Mouse (Mus musculus) limb, embryonic 15.5 days (tissue): ENCODE measurements around the gene Stx18. TPM values are rescaled to one million over a fixed set of nuclear protein-coding genes. Genes with fewer than 3 reads are reported as not detected.

ENCODE experiments used
- ATAC-seq: fragments of 200-750 bp; cut with Nextera tagmentation; 2 replicates; pipeline ENCODE4 v1.8.0; 2017; ENCODE audit warnings: low read depth, moderate TSS enrichment; ENCODE audit not compliant: insufficient number of reproducible peaks, low FRiP score, low TSS enrichment
- H3K27ac ChIP-seq: fragments of 300-500 bp; sonication (generic); 2 replicates; pipeline ENCODE4 v1.5.1; 2015; ENCODE audit warnings: moderate library complexity, mild to moderate bottlenecking, inconsistent platforms
- H3K27me3 ChIP-seq: fragments of 300-500 bp; sonication (generic); 2 replicates; pipeline ENCODE4 v1.6.1; 2015; ENCODE audit warnings: inconsistent platforms
- H3K36me3 ChIP-seq: fragments of 300-500 bp; sonication (generic); 2 replicates; pipeline ENCODE4 v1.6.1; 2015; ENCODE audit warnings: inconsistent platforms
- H3K4me1 ChIP-seq: fragments of 300-500 bp; sonication (generic); 2 replicates; pipeline ENCODE4 v1.6.1; 2015; ENCODE audit warnings: inconsistent platforms
- H3K4me2 ChIP-seq: fragments of 300-500 bp; sonication (generic); 2 replicates; pipeline ENCODE4 v1.6.1; 2015; ENCODE audit warnings: mild to moderate bottlenecking, inconsistent platforms
- H3K4me3 ChIP-seq: fragments of 300-500 bp; sonication (generic); 2 replicates; pipeline ENCODE4 v1.5.1; 2015; ENCODE audit warnings: mild to moderate bottlenecking, inconsistent platforms
- H3K9ac ChIP-seq: fragments of 300-500 bp; sonication (generic); 2 replicates; pipeline ENCODE4 v1.6.1; 2015; ENCODE audit warnings: inconsistent platforms
- H3K9me3 ChIP-seq: fragments of 300-500 bp; sonication (generic); 2 replicates; pipeline ENCODE4 v1.6.1; 2016; ENCODE audit warnings: inconsistent platforms
- WGBS: fragments of 180-500 bp; shearing (Covaris S2); methylation state at CpG from one replicate; pipeline ENCODE4 v1.1.7; 2015; 5-methylcytosine and 5-hydroxymethylcytosine counted together
- polyA plus RNA-seq: library from polyadenylated mRNA; unstranded; fragments of >200 nt; fragmentation: Nextera tagmentation; extraction: Ambion mirVana; gene quantifications from 2 replicates; pipeline ENCODE4 v1.2.1, GENCODE M21; 2015

Gene Stx18
- polyA plus RNA-seq, 1 experiment from 2014 or later, result 48.0 TPM

- Histone ChIP-seq H3K9me3 (no peaks in the 10 kb centered on the region), H3K27ac (no peak overlapping the region), H3K27me3 (no peaks in the 10 kb centered on the region), H3K4me3 (no peak overlapping the region), H3K4me2 (no peak overlapping the region), H3K4me1 (no peaks in the 10 kb centered on the region), H3K36me3 (no peaks in the 10 kb centered on the region), H3K9ac (no peak overlapping the region)
- no peak for ATAC-seq
- WGBS, result 76% methylated on average over 16 of the region's 16 CpGs
Measured at GRCm38 (mm10) chr5:38174256-38174912, 135.8 kb downstream of the Stx18 start.

- no peak overlapping the region for H3K4me3 ChIP-seq
- H3K9me3 ChIP-seq, result no peaks in the 10 kb centered on the region
- H3K36me3 ChIP-seq, result no peaks in the 10 kb centered on the region
- H3K4me2 ChIP-seq, result no peak overlapping the region
- no peaks in the 10 kb centered on the region for H3K4me1 ChIP-seq
- H3K9ac ChIP-seq, result no peak overlapping the region
- no peak for ATAC-seq
- WGBS, result 84% methylated on average over 6 of the region's 6 CpGs
- H3K27ac ChIP-seq, result no peak overlapping the region
- H3K27me3 ChIP-seq, result no peaks in the 10 kb centered on the region
Measured at GRCm38 (mm10) chr5:38184688-38185285, 146.2 kb downstream of the Stx18 start.

DNA sequence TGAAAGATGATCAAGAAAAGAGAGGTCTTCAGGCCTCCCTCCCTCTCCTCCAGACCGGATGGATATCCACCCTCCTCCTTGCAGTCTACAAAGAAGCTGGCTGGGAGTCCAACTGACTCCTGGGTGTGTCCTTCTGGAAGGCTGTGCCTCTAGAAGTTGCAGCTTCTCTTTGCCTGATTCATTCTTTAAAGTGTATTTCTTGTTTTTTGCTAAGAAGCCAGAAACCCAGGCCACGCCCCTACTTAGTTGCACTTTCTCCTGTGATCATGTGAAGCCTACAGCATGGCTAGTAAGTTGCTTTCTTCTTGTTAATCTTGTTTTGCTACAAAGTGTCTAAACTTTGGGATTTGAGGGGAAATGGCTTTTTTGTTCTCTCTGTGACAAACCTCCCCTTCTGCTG lies 148.5 kb downstream of the Stx18 start:
- Histone ChIP-seq H3K9me3 (no peaks in the 10 kb centered on the region), H3K27ac (no peak overlapping the region), H3K4me1 (no peaks in the 10 kb centered on the region), H3K4me2 (no peak overlapping the region), H3K27me3 (no peaks in the 10 kb centered on the region), H3K36me3 (no peaks in the 10 kb centered on the region), H3K9ac (no peak overlapping the region), H3K4me3 (no peak overlapping the region)
- WGBS, result 88% methylated on average over 2 of the region's 2 CpGs
- ATAC-seq, result no peak

Other genes with a start within 250 kb of the Stx18 start
- gene Msx1, start 214.2 kb upstream of the Stx18 start, polyA plus RNA-seq, result 137 and 155 TPM in 2 replicates
- gene Nsg1, start 121.2 kb downstream of the Stx18 start, polyA plus RNA-seq, result 96.1 and 102 TPM in 2 replicates
- 12.9 and 13.3 TPM in 2 replicates for gene Zbtb49, start 181.7 kb downstream of the Stx18 start, polyA plus RNA-seq
- gene Lyar, start 181.7 kb downstream of the Stx18 start, polyA plus RNA-seq, result 78.0 TPM in 2 replicates
- gene Tmem128, start 221.4 kb downstream of the Stx18 start, polyA plus RNA-seq, result 57.1 and 60.1 TPM in 2 replicates
- gene Otop1, start 237.2 kb downstream of the Stx18 start, polyA plus RNA-seq, result not detected in 2 replicates